Mouse (Mus musculus) G1E (cell line): ENCODE data around the gene 4931428F04Rik. TPM values are rescaled to one million over a fixed set of nuclear protein-coding genes. Genes with fewer than 3 reads are reported as not detected.
"Not testable (repeated sequence)": the region's sequence is repeated elsewhere in the genome, so short reads cannot be mapped to it uniquely, and the experiment has no call there.

Source experiments
- ATAC-seq: 2 replicates; pipeline ENCODE4 v1.8.0; 2016; ENCODE audit warnings: mild to moderate bottlenecking; ENCODE audit not compliant: insufficient number of reproducible peaks, poor library complexity, low FRiP score, severe bottlenecking; ENCODE audit errors: extremely low read depth
- DNase-seq: peaks from one replicate; pipeline ENCODE4 v3.0.0; 2012; ENCODE audit warnings: low spot score
- H3K27me3 ChIP-seq: 2 replicates; pipeline ENCODE4 v1.6.1; 2012; ENCODE audit warnings: mild to moderate bottlenecking, low read length, inconsistent platforms; ENCODE audit not compliant: insufficient read depth
- H3K36me3 ChIP-seq: replicated peaks from 2 replicates; pipeline ENCODE3; 2012; ENCODE audit warnings: mild to moderate bottlenecking, inconsistent platforms
- H3K4me1 ChIP-seq: 2 replicates; pipeline ENCODE4 v1.6.1; 2012; ENCODE audit warnings: low read depth, low read length, inconsistent platforms, mixed read lengths; ENCODE audit not compliant: insufficient read depth
- H3K4me3 ChIP-seq: 2 replicates; pipeline ENCODE4 v1.5.1; 2012; ENCODE audit warnings: low read depth, mild to moderate bottlenecking, inconsistent platforms, low read length, moderate library complexity, mixed read lengths
- H3K9me3 ChIP-seq: replicated peaks from 2 replicates; pipeline ENCODE4 v1.6.1; 2012; ENCODE audit warnings: inconsistent platforms
- CTCF ChIP-seq: IDR thresholded peaks from 2 replicates; pipeline ENCODE4 v1.5.1; 2012; ENCODE audit warnings: low read depth, low read length, inconsistent platforms, mixed read lengths
- GATA1 ChIP-seq: IDR thresholded peaks from 2 replicates; pipeline ENCODE4 v1.6.1; 2012; ENCODE audit warnings: borderline replicate concordance, low read length, inconsistent platforms, mixed read lengths
- GATA2 ChIP-seq: IDR thresholded peaks from 2 replicates; pipeline ENCODE4 v1.6.1; 2012; ENCODE audit warnings: low read depth, low read length, inconsistent platforms, borderline replicate concordance
- POLR2AphosphoS5 ChIP-seq: IDR thresholded peaks from 2 replicates; pipeline ENCODE4 v1.6.1; 2012; ENCODE audit warnings: low read depth, low read length, inconsistent platforms; ENCODE audit not compliant: insufficient replicate concordance
- TAL1 ChIP-seq: conservative IDR thresholded peaks from 2 replicates; pipeline ENCODE4 v1.6.1; 2012; ENCODE audit warnings: low read depth, low read length, inconsistent platforms, mixed read lengths
- polyA plus RNA-seq: library from polyadenylated mRNA; stranded (reverse); fragments of >175 nt; gene quantifications from 2 replicates; pipeline ENCODE4 v1.2.3, GENCODE M21; 2012
- total RNA-seq, 2 experiments: library from RNA; stranded (forward) in 1 of 2; stranded (reverse) in 1 of 2; fragments of 200-1000 nt in 1 of 2; fragments of >200 nt in 1 of 2; fragmentation: Nextera tagmentation in 1 of 2; gene quantifications; 2 replicates each; pipeline ENCODE4 v1.2.3; 2014 to 2017

4931428F04Rik gene
- total and polyA plus RNA-seq, 3 experiments: 2.0 to 9.0 (median 2.6) TPM

DNA sequence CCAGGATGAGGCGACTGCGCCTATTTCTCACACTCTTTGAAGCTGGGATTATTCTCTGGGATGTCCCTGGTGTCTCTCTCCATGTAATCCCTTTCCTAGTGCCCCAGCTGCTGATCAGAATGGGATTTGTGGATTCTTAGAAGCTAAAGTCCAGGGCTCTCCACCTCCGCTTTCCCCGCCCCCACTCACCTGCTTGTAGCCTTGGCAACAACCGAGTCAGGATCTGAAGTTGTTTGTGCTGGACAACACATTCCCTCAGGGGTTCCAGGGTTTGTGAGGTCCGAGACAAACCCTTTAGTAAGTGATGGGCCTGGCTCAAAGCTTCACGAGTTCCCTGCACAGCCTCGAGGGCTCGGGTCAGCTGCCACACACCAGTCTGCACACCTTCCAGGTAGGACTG is 5.1 kb upstream of the 4931428F04Rik start:
- ATAC-seq: no peak
- no peaks in the 10 kb centered on the region; the same call in 1 of the 2 replicates for H3K27me3 ChIP-seq
- TF ChIP-seq POLR2AphosphoS5 (no peak), GATA1 (no peak), CTCF (no peak), TAL1 (no peak), GATA2 (no peak)
- peaks cover 54% of the 10 kb centered on the region for H3K4me1 ChIP-seq
- DNase-seq: no peak
- H3K9me3 ChIP-seq: no peaks in the 10 kb centered on the region
- H3K4me3 ChIP-seq: no peak overlapping the region
- H3K36me3 ChIP-seq: peaks cover 25% of the 10 kb centered on the region

DNA sequence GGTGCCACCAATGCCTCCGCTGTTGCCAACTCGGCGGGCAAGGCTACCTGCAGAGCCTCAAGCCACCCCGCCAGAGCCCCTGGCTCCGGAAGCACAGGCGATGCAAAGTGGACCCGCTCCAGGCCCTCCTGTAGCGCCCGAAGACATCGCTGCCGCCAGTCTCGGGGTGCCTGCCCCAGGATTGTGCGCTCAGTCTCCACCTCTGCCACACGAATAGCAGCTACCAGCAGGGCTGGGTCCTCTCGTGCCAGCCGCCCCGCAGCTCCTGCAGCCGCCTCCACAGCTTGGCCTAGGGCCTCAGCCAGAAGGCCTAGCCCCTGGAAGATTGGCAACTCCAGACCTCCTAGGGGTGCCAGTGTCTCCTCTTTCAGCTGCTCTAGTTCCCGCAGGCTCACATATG is 3.7 kb upstream of the 4931428F04Rik start:
- H3K36me3 ChIP-seq: peaks cover 13% of the 10 kb centered on the region
- DNase-seq (no peak), ATAC-seq (no peak)
- H3K4me1 ChIP-seq: peaks cover 54% of the 10 kb centered on the region
- H3K9me3 ChIP-seq: no peaks in the 10 kb centered on the region
- no peaks in the 10 kb centered on the region; the same call in 1 of the 2 replicates for H3K27me3 ChIP-seq
- no peak overlapping the region for H3K4me3 ChIP-seq
- TF ChIP-seq POLR2AphosphoS5 (no peak), GATA2 (no peak), CTCF (no peak), GATA1 (no peak), TAL1 (no peak)

DNA sequence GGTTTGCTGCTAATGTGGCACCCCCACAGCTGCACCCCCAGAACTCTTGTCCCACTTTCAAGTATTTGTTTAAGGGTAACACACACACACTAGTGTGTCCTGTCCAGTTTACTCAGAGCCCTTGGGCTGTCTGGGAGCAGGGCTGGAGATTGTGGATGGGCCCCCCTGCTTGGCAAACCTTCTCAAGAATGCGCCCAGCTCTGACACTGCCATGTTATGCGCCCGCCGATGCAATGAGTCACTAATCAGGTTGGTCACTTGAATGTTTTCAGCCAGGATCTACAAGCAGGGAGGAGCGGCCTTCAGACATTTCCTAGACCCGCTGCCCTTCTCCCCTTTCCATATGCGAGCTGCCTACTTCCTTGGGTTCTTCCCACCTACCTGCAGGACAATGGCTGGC is 2.8 kb upstream of the 4931428F04Rik start:
- Histone ChIP-seq H3K36me3 (peaks cover 9% of the 10 kb centered on the region), H3K27me3 (no peaks in the 10 kb centered on the region; the same call in 1 of the 2 replicates), H3K4me1 (peaks cover 50% of the 10 kb centered on the region), H3K9me3 (no peaks in the 10 kb centered on the region), H3K4me3 (no peak overlapping the region)
- ATAC-seq: no peak
- TF ChIP-seq TAL1 (no peak), POLR2AphosphoS5 (no peak), CTCF (no peak), GATA2 (no peak), GATA1 (no peak)
- DNase-seq: no peak

DNA sequence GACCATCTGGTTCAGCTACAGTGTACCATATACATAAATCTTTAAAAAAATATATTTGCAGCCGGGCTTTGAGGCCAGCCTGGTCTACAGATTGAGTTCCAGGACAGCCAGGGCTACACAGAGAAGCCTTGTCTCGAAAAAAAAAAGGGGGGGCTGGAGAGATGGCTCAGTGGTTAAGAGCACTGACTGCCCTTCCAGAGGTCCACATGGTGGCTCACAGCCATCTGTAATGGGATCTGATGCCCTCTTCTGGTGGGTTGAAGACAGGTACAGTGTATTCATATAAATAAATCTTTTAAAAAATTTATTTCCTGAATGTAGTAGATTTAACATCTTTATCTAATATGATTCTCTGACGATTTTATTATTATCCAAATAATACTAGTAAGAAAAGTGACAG is 2.1 kb upstream of the 4931428F04Rik start:
- not testable (repeated sequence) for ATAC-seq, H3K36me3 ChIP-seq, DNase-seq, H3K4me3 ChIP-seq, H3K9me3 ChIP-seq, H3K27me3 ChIP-seq
- peaks cover 46% of the 10 kb centered on the region for H3K4me1 ChIP-seq

DNA sequence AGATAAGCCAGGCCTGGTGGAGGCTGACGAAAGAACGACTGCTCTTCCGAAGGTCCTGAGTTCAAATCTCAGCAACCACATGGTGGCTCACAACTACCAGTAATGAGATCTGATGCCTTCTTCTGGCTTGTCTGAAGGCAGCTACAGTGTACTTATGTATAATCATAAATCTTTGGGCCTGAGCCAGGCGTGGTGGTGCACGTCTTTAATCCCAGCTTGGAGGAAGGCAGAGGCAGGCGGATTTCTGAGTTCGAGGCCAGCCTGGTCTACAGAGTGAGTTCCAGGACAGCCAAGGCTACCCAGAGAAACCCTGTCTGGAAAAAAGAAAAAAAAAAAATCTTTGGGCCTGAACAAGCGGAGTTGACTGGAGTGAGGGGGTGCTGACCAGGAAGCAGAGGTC is 1.7 kb upstream of the 4931428F04Rik start:
- not testable (repeated sequence) for H3K4me3 ChIP-seq, H3K27me3 ChIP-seq, DNase-seq, ATAC-seq, H3K9me3 ChIP-seq
- peaks cover 45% of the 10 kb centered on the region for H3K4me1 ChIP-seq
- H3K36me3 ChIP-seq: peaks cover 11% of the 10 kb centered on the region

DNA sequence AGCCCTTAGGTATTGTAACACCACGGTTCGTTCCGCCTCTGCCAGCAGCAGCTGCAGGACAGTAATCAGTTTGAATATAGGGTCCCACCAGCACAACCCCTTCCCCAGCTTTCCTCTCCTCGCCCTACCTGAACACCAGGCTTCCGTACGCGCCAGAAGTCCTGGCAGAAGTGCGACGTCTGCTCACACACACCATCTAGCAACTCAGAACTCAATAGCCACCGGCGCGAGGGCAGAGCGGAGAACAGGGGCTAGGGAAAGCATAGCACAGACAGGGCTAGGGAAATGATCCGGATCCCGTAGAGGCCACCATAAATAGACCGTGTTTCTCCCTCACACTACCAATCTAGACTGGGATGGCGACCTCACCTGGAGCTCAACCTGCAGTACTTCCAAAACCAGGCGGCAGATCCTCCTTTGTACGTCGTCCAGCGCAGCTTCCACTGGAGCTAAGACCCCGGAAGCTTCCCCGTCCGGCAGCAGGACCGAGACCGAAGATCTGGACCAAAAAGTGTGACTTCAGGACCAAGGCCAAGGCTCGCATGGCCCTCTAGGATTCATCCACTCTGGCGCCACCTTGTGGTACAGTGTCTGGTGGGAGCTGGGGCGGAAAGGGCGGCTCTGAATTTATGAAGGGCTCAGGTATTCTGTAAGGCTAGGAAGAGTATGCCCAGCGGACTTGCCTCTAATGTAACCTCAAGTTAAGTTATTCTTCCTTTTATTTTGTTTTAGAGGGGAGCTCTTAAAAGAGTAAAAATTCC is 1.1 kb upstream of the 4931428F04Rik start:
- Histone ChIP-seq H3K36me3 (peaks cover 11% of the 10 kb centered on the region), H3K4me3 (peak overlapping the region; percentile 74; the same call in 1 of the 2 replicates), H3K27me3 (peaks cover 6% of the 10 kb centered on the region; the same call in 1 of the 2 replicates), H3K4me1 (peaks cover 39% of the 10 kb centered on the region), H3K9me3 (no peaks in the 10 kb centered on the region)
- TF ChIP-seq GATA1: no peak
- TF ChIP-seq CTCF: peak; percentile 68
- TF ChIP-seq TAL1: no peak
- no peak for TF ChIP-seq GATA2
- no peak for TF ChIP-seq POLR2AphosphoS5
- DNase-seq: no peak
- ATAC-seq: no peak
